Mouse (Mus musculus) midbrain, embryonic 14.5 days (tissue): ENCODE measurements around the gene Ssr4. TPM values are rescaled to one million over a fixed set of nuclear protein-coding genes. Genes with fewer than 3 reads are reported as not detected.
A peak's percentile ranks its signal among the peaks of the same experiment; 100 is the strongest.
"Not testable (repeated sequence)": the region's sequence is repeated elsewhere in the genome, so short reads cannot be mapped to it uniquely, and the experiment has no call there.

ENCODE experiments used
- ATAC-seq: fragments of 200-750 bp; cut with Nextera tagmentation; 2 replicates; pipeline ENCODE4 v1.8.0; 2017; ENCODE audit warnings: moderate number of reproducible peaks, moderate library complexity; ENCODE audit not compliant: low FRiP score, low TSS enrichment
- DNase-seq: peaks from one replicate; pipeline ENCODE4 v3.0.0-alpha.2; 2015
- H3K27ac ChIP-seq: fragments of 300-500 bp; sonication (generic); replicated peaks from 2 replicates; pipeline ENCODE4 v1.5.1; 2014; ENCODE audit warnings: mild to moderate bottlenecking, low read depth, low read length, moderate library complexity
- H3K27me3 ChIP-seq: fragments of 300-500 bp; sonication (generic); 2 replicates; pipeline ENCODE4 v1.6.1; 2014; ENCODE audit warnings: low read length, control low read depth, mixed read lengths; ENCODE audit not compliant: control insufficient read depth, insufficient read depth
- H3K36me3 ChIP-seq: fragments of 300-500 bp; sonication (generic); 2 replicates; pipeline ENCODE4 v1.6.1; 2014; ENCODE audit warnings: low read length, control low read depth; ENCODE audit not compliant: control insufficient read depth, insufficient read depth
- H3K4me1 ChIP-seq: fragments of 300-500 bp; sonication (generic); 2 replicates; pipeline ENCODE4 v1.6.1; 2014; ENCODE audit warnings: mild to moderate bottlenecking, antibody characterized with exemption, low read length, control low read depth; ENCODE audit not compliant: control insufficient read depth, insufficient read depth
- H3K4me2 ChIP-seq: fragments of 300-500 bp; sonication (generic); 2 replicates; pipeline ENCODE4 v1.6.1; 2014; ENCODE audit warnings: mild to moderate bottlenecking, low read length, moderate library complexity
- H3K4me3 ChIP-seq: fragments of 300-500 bp; sonication (generic); replicated peaks from 2 replicates; pipeline ENCODE4 v1.5.1; 2014; ENCODE audit warnings: low read depth, low read length
- H3K9ac ChIP-seq: fragments of 300-500 bp; sonication (generic); replicated peaks from 2 replicates; pipeline ENCODE4 v1.6.1; 2014; ENCODE audit warnings: mild to moderate bottlenecking, low read length, moderate library complexity
- H3K9me3 ChIP-seq: fragments of 300-500 bp; sonication (generic); 2 replicates; pipeline ENCODE4 v1.6.1; 2016; ENCODE audit warnings: low read length, control low read depth, mixed read lengths; ENCODE audit not compliant: control insufficient read depth
- WGBS: fragments of 180-500 bp; shearing (Covaris S2); extraction: QIAGEN DNeasy Blood & Tissue Kit; methylation state at CpG from one replicate; pipeline ENCODE4 v1.1.7; 2014; 5-methylcytosine and 5-hydroxymethylcytosine counted together
- polyA plus RNA-seq: library from polyadenylated mRNA; unstranded; fragments of >200 nt; fragmentation: Nextera tagmentation; extraction: Ambion mirVana; gene quantifications from 2 replicates; pipeline ENCODE4 v1.2.1, GENCODE M21; 2014

Ssr4 gene
- 152 and 162 TPM in 2 replicates for polyA plus RNA-seq

- Histone ChIP-seq H3K4me3 (peak within 1 kb of the TSS; percentile 51), H3K4me2 (peak within 1 kb of the TSS; percentile 65), H3K9ac (peak within 1 kb of the TSS; percentile 72), H3K9me3 (no peaks in the 10 kb centered on the region), H3K27me3 (no peaks in the 10 kb centered on the region), H3K27ac (peak within 1 kb of the TSS; percentile 91), H3K4me1 (peaks cover 17% of the 10 kb centered on the region; the same call in 1 of the 2 replicates), H3K36me3 (peaks cover 19% of the 10 kb centered on the region)
- WGBS: 20% methylated on average over 52 of the region's 52 CpGs
- ATAC-seq: peak; percentile 96
- peak; percentile 96 for DNase-seq
These were observed at the start of gene Ssr4, which contains the start of gene Idh3g for GRCm38 (mm10) chrX:73786364-73787224. TSS of gene Ssr4 (plus strand) at chrX:73787028. TSS of gene Idh3g (minus strand) at chrX:73786897.

GRCm38 (mm10) chrX:73738155-73738554 is 48.7 kb upstream of the Ssr4 start:
- no peak for DNase-seq
- Histone ChIP-seq H3K9me3 (no peaks in the 10 kb centered on the region), H3K4me3 (no peak overlapping the region), H3K27ac (no peak overlapping the region), H3K36me3 (no peaks in the 10 kb centered on the region), H3K27me3 (no peaks in the 10 kb centered on the region), H3K4me1 (no peaks in the 10 kb centered on the region), H3K9ac (no peak overlapping the region), H3K4me2 (no peak overlapping the region)
- 56% methylated on average over 1 of the region's 1 CpGs for WGBS
- ATAC-seq: no peak

DNA sequence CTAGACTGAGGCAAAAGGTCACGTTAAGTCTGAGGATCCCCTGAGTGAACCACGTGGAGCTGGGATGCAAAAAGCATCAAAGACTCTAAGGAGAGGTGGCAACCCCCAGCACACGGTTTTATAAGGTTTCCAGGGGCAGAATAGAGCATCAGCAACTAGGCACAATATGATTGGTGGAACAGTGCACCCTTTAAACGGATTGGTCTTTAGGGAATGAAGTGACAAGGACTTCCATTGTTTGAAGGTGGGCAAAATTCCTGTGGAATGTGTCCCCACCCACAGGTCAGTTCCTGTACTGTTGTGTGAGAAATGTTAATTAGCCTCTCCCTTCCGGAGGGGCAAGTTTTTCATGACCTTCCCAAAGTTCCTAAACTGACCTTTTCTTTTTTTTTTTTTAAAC is 47.7 kb upstream of the Ssr4 start:
- Histone ChIP-seq H3K27ac (no peak overlapping the region), H3K4me3 (no peak overlapping the region), H3K9ac (no peak overlapping the region), H3K36me3 (no peaks in the 10 kb centered on the region), H3K4me2 (no peak overlapping the region), H3K4me1 (no peaks in the 10 kb centered on the region), H3K9me3 (no peaks in the 10 kb centered on the region), H3K27me3 (no peaks in the 10 kb centered on the region)
- 63% methylated on average over 5 of the region's 5 CpGs for WGBS
- ATAC-seq (no peak), DNase-seq (no peak)

GRCm38 (mm10) chrX:73739841-73740240 is 47.0 kb upstream of the Ssr4 start:
- not testable (repeated sequence) for H3K4me2 ChIP-seq, H3K36me3 ChIP-seq, H3K4me1 ChIP-seq, H3K9ac ChIP-seq, H3K27ac ChIP-seq, H3K9me3 ChIP-seq, ATAC-seq, H3K27me3 ChIP-seq, H3K4me3 ChIP-seq, DNase-seq
- 89% methylated on average over 7 of the region's 7 CpGs for WGBS

DNA sequence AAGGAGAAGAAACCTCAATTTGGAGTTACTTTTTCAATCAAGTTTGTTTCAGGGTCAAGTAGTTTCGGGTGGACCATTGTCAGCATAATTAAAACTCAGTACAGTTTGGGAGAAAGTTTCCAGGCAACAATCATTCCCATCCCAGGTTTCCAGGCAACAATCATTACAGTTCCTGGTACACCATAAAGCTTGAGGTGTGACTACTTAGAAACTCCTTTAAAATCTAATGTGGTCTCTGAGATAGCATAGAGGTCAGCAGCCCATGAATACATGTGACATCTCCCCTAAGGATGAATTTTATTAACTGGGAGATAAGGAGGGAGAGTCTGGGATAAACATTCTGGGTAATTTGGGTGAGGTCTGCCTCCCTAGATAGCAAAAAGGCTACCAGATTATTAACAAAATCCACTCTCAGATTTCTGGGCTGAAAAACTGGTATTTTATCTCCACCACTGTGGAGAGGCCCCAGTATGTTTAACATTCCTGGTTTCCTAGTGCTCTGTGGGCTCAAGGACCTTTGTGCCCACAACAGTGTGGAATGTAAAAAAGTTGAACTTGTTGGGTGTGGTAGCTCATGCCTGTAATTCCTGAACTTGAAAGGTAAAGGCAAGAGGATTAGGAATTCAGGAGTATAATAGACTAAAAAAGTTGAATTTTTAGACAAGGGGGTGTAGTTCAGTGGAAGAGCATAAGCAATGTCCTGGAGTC is 41.9 kb upstream of the Ssr4 start:
- DNase-seq: no peak
- Histone ChIP-seq H3K36me3 (no peaks in the 10 kb centered on the region), H3K27me3 (no peaks in the 10 kb centered on the region), H3K4me3 (no peak overlapping the region), H3K4me1 (no peaks in the 10 kb centered on the region), H3K9me3 (no peaks in the 10 kb centered on the region), H3K9ac (no peak overlapping the region), H3K27ac (no peak overlapping the region), H3K4me2 (no peak overlapping the region)
- ATAC-seq: no peak
- 84% methylated on average over 1 of the region's 1 CpGs for WGBS

- Histone ChIP-seq H3K9me3 (no peaks in the 10 kb centered on the region), H3K27me3 (no peaks in the 10 kb centered on the region), H3K4me3 (no peak overlapping the region), H3K9ac (no peak overlapping the region), H3K4me2 (no peak overlapping the region), H3K27ac (no peak overlapping the region), H3K36me3 (no peaks in the 10 kb centered on the region), H3K4me1 (no peaks in the 10 kb centered on the region)
- 96% methylated on average over 1 of the region's 1 CpGs for WGBS
- DNase-seq (no peak), ATAC-seq (no peak)
These were observed 37.9 kb upstream of the Ssr4 start for GRCm38 (mm10) chrX:73748977-73749376.

- no peaks in the 10 kb centered on the region for H3K27me3 ChIP-seq
- no peak within 1 kb of the TSS for H3K4me2 ChIP-seq
- no peak for ATAC-seq
- WGBS: 58% methylated on average over 5 of the region's 5 CpGs
- no peak for DNase-seq
- H3K4me1 ChIP-seq: no peaks in the 10 kb centered on the region
- no peaks in the 10 kb centered on the region for H3K9me3 ChIP-seq
- H3K4me3 ChIP-seq: no peak within 1 kb of the TSS
- no peak within 1 kb of the TSS for H3K27ac ChIP-seq
- H3K9ac ChIP-seq: no peak within 1 kb of the TSS
- H3K36me3 ChIP-seq: no peaks in the 10 kb centered on the region
These were observed 30.3 kb upstream of the Ssr4 start, which contains the start of gene Plxnb3 for GRCm38 (mm10) chrX:73756334-73757140. TSS of gene Plxnb3 (plus strand) at chrX:73757090.

DNA sequence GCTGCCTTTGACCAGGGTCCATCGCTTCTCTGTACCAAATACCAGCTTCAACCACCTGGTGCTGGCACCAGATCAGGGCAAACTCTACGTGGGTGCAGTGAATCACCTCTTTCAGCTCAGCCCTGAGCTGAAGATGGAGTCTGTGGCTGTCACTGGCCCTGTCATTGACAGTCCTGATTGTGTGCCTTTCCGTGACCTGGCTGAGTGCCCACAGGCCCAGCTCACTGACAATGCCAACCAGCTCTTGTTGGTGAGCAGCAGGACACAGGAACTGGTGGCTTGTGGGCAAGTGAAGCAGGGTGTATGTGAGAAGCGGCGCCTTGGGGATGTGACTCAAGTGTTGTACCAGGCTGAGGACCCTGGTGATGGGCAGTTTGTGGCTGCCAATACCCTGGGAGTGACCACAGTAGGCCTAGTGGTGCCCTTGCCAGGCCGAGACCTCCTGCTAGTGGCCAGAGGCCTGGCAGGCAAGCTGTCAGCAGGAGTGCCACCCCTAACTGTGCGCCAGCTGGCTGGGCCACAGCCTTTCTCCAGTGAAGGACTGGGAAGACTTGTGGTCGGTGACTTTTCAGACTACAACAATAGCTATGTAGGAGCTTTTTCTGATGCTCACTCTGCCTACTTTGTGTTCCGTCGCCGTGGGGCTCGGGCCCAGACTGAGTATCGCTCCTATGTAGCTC is 28.1 kb upstream of the Ssr4 start:
- Histone ChIP-seq H3K27ac (no peak overlapping the region), H3K9ac (no peak overlapping the region), H3K4me2 (no peak overlapping the region), H3K36me3 (no peaks in the 10 kb centered on the region), H3K4me1 (no peaks in the 10 kb centered on the region), H3K9me3 (no peaks in the 10 kb centered on the region), H3K27me3 (no peaks in the 10 kb centered on the region), H3K4me3 (no peak overlapping the region)
- DNase-seq (peak; percentile 9), ATAC-seq (no peak)
- 84% methylated on average over 13 of the region's 13 CpGs for WGBS
